Mouse (Mus musculus): ENCODE results near the gene Glyctk. TPM values are rescaled to one million over a fixed set of nuclear protein-coding genes. Genes with fewer than 3 reads are reported as not detected.

Glyctk gene
- total RNA-seq (2021) = 1 to 10 TPM; 4.0 to 5.0 TPM
- long read RNA-seq, experiment 1, partial matches to known transcripts = 0 of 2 reads
- long read RNA-seq, experiment 1, other reads (novel, unspliced or antisense) = 2 of 2 reads
- long read RNA-seq, experiment 2, partial matches to known transcripts = 0 of 1 reads
- long read RNA-seq, experiment 2, other reads (novel, unspliced or antisense) = 1 of 1 reads

DNA sequence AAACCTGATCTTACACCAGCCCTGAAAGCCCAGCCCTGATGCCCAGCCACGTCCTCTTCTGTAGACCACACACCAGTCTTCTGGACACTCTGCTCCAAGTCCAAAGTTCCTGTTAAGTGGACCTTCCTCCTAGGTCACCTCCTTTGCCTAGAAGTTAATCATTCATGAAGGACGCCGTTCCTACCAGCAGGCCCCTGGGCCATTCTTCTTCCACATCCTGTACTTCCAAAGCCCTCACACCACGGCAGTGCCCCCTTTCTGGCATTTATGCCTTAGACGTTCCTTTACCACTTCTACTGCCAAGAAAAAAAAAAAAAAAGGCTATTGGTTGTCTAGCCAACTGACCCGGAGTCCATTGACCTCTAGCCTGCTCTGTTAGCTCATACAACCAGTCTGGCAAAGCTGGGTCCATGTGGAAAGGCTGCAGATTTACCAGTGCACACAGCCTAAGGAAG lies at the start of gene Glyctk:
Glyctk (minus strand) TSS at position 102 of the 455 bp plus-strand sequence.
- DNase-seq (ENCODE audit: extremely low spot score in 1 of 2, low spot score in 2 of 2) = no peak
- Histone ChIP-seq H3K27ac (no peak within 1 kb of the TSS), H3K4me3 (no peak within 1 kb of the TSS)
- TF ChIP-seq CTCF (IDR thresholded peaks at IDR 0.05) = no peak
- intact Hi-C loops (cut with DNase I) = no loop called here

DNA sequence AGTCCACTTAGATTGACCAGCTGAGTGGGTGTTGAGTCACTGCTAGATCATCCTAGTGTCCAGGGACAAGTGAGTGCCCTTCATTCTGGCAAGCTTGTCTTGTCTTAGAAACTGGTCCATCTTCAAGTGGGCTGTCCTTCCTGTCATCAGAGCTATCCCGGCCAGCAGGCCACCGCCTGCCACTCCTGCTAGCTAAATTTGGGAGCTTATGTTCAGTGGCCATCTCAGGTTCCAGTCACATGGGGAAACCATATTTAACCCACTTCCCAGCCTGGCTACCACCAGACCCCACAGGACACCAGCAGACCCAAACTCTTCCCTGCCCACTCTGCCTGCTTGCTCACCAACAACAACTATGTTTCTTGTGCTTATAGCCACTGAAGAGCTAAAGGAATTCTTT lies 48.6 kb upstream of the Glyctk start:
- intact Hi-C loops (cut with DNase I) = no loop called here
- no peak for TF ChIP-seq CTCF (IDR thresholded peaks at IDR 0.05)
- H3K27ac ChIP-seq = peak overlapping the region; percentile 32

DNA sequence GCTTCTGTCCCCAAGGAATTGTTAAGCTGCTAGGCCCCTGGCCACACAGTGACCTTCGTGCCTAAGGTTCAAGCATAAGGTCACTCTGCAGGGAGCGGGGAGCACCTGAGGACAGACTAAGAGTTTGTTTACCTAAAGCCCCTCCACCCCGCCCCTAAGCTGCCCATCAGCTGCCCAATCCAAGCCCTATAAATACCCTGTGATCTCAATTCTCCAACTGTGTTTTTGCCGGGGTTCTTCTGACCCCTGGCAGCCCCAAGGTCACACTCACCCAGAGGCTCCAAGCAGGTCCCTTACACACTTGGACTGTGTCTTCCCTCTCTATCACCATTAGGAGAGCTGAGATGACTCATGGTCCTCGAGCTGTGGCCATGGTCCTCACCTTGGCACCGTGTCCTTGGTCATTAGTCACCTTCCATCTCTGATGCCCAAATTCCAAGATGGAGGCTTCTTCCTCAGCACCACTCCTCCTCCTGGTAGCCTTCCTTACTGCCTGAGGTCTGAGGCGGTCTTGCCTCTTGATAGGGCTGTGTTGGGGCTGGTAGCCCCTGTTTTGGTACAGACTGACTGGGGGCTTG lies 47.9 kb upstream of the Glyctk start:
- no peak for TF ChIP-seq CTCF (IDR thresholded peaks at IDR 0.05)
- H3K27ac ChIP-seq = peak overlapping the region; percentile 53
- intact Hi-C loops (cut with DNase I) = no loop called here
- H3K4me3 ChIP-seq = peak overlapping the region; percentile 6; the same call in 1 of the 2 replicates
- no peak for DNase-seq (ENCODE audit: extremely low spot score in 1 of 2, low spot score in 2 of 2)

More for the DNA sequence above, 48.6 kb upstream of the Glyctk start:
- H3K4me3 ChIP-seq = peak overlapping the region; percentile 11
- no peak for DNase-seq (ENCODE audit: extremely low spot score in 1 of 2, low spot score in 2 of 2)

DNA sequence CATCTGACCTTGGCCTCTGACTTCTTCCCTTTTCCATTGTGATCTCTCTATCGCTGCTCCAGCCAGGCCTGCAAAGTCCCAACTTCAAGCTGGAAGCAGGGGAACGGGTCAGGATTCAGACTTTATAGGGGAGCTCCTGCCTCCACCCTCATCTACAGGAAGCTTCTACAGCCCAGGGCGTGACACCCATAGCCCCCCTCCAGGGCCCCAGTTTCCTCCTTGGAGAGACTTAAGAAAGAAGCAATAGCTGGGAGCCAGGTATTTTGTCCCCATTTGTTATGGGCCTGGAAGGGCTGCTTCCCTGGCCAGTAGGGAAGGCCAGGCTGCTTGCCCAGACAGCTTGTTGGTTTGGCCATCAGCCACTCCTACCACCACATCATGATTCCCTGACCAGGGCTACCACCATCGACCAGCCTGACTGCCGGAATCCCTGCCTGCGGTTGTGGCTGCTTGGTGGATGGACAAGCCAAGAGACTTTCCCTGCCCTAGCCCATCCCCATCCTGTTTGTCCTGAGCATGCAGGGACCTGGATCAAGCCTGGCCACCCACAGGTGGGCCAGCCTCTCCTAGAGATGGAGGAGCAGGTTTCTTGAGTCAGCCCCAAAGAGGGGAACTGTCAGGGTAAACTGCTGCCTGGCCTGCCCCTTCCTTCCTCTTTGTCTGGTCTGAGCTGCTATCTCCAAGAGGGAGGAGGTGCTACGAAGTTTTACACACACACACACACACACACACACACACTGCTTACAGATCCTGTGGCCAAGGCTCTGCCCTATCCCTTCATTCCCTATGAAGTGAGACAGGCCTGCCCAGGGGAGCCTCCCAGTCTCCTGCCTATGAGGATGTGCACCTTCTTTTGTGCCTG lies 46.3 kb upstream of the Glyctk start:
- H3K27ac ChIP-seq = peak overlapping the region; percentile 99
- no peak for TF ChIP-seq CTCF (IDR thresholded peaks at IDR 0.05)
- peak overlapping the region; percentile 60 for H3K4me3 ChIP-seq
- intact Hi-C loops (cut with DNase I) = loop anchor here (2.0 kb wide), 1 partner anchor 33 kb away; the partner anchor contains the start of gene Wdr82
- DNase-seq (ENCODE audit: extremely low spot score in 1 of 2, low spot score in 2 of 2) = no peak

DNA sequence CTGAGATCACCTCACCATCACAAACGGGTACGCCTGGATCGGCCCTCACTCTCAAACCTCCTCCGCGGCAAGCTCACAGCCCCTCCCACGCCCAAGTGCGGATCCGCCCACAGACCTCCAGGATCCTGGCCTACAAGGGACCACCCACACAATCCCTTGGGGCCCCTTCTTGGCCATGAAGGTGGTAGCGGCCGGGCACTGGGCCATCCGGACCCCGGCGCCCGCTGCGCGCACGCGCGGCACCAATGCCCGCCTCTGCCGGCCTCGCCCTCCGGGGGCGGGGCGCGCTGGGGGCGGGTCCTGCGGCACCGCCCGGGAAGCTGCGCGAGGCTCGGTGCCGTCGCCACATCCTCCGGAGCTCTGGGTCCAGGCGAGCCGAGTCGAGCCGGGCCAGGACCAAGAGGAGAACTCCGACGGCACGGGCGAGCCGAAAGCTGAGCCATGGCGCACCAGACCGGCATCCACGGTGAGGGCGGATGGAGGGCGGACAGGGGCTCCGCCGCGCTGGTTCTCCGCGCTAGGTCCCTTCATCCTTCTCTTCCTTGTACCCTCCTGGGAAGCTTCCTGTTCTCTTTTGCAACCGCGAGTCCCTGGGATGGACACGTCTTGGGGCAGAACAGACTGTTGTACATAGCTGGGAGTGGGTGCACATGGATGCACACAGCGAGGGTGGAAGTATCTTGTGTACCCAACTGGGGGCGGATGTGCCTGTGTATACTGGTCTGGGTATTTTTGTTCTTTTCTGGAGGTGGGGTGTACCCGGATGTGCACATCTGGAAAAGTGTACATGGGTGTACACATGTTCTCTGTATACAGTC lies 45.1 kb upstream of the Glyctk start, which contains the start of gene Twf2:
Twf2 (plus strand) TSS at position 290 of the 818 bp plus-strand sequence.
- Histone ChIP-seq H3K27ac (peak within 1 kb of the TSS; percentile 99), H3K4me3 (peak within 1 kb of the TSS; percentile 60)
- DNase-seq (ENCODE audit: extremely low spot score in 1 of 2, low spot score in 2 of 2) = peak; percentile 89 to 92
- no peak for TF ChIP-seq CTCF (IDR thresholded peaks at IDR 0.05)
- intact Hi-C loops (cut with DNase I) = loop anchor here (2.0 kb wide), 1 partner anchor 32 kb away; the partner anchor contains the start of gene Wdr82

DNA sequence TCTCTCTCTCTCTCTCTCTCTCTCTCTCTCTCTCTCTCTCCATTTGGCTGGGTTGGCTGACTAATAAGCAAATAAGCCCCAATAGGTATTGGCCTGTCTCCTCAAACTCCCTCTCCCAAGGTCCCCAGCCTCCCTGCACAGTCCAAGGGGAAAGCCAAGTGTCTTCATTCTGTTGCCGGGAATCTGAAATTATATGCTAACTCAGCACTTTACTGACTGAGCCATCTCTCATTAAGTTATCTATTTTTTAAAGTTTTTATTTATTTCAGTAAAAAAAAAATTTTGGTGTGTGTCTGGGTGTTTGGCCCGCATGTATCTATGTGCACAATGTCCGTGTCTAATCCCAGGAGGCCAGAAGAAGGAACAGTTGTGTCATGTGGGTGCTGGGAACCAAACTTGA lies 44.0 kb upstream of the Glyctk start:
- intact Hi-C loops (cut with DNase I) = loop anchor here (2.0 kb wide), 1 partner anchor 31 kb away; the partner anchor contains the start of gene Wdr82
- peak overlapping the region; percentile 60; the same call in 1 of the 2 replicates for H3K4me3 ChIP-seq
- TF ChIP-seq CTCF (IDR thresholded peaks at IDR 0.05) = no peak
- H3K27ac ChIP-seq = no peak overlapping the region
- no peak for DNase-seq (ENCODE audit: extremely low spot score in 1 of 2, low spot score in 2 of 2)

DNA sequence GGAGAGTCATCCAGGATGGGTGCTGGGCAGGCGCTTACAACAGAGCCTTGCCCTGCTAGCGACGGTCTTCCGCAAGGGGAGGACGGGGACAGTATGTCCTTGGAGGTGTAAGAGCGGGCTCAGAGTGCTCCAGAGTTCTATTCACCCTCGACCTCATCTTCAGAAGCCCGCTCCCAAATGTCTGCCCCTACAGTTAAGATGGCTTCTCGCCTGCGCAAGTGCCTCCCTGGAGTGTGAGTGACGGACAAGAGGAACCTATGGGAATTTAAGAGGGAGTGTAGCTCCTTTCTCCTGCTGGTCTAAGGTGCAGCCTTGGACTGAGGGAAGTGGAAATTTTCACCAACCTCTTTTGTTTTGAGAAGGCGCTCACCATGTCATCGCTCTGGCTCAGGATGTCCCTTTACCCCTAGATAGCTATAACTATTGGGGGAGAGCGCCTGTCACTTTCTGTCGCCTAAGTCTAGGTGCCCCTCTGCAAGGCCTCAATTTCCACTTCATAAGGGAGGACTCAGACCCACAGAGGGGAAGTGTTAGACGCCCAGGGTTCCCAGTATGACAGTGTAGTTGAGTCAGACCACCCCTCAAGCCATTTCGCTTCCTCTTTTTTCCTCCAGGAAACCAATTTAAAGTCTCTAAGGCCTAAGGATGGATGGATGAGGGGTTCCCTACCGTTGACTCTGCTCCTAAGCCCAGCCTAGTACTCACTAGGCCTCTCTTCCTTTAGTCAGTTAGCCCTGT lies 41.8 kb upstream of the Glyctk start, which contains the start of gene Ppm1m:
Ppm1m (minus strand) TSS at position 212 of the 738 bp plus-strand sequence.
- H3K27ac ChIP-seq = peak within 1 kb of the TSS; percentile 74
- H3K4me3 ChIP-seq = peak within 1 kb of the TSS; percentile 57
- intact Hi-C loops (cut with DNase I) = no loop called here
- DNase-seq (ENCODE audit: extremely low spot score in 1 of 2, low spot score in 2 of 2) = no peak
- no peak for TF ChIP-seq CTCF (IDR thresholded peaks at IDR 0.05)

DNA sequence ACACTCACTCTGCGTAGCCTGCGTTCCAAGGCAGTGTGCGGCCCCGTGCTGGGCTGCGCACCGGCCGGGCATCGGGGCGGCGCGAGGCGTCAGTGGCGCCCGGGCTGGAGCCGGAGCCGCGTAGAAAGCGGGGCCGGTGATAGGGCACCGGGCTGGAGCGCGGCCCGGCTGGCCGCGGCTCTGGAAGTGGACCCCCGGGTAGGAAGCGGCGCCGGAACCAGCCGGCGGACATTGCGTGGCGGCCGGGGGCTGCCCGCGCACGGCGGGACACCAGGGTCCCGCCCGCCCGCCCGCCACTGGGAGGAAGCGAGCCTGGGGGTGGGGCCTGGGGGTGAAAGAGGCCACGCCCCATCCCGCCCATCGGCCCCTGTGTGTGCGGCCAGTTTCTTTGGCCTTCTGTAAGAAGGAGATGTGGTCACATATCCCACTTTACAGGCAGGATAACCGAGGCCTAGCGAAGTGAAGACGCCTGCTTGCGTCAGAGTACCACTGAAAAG lies 41.1 kb upstream of the Glyctk start:
- Histone ChIP-seq H3K27ac (peak overlapping the region; percentile 74), H3K4me3 (peak overlapping the region; percentile 57)
- peak in 1 of 2 experiments; percentile 58 for DNase-seq (ENCODE audit: extremely low spot score in 1 of 2, low spot score in 2 of 2)
- no peak for TF ChIP-seq CTCF (IDR thresholded peaks at IDR 0.05)
- intact Hi-C loops (cut with DNase I) = no loop called here

DNA sequence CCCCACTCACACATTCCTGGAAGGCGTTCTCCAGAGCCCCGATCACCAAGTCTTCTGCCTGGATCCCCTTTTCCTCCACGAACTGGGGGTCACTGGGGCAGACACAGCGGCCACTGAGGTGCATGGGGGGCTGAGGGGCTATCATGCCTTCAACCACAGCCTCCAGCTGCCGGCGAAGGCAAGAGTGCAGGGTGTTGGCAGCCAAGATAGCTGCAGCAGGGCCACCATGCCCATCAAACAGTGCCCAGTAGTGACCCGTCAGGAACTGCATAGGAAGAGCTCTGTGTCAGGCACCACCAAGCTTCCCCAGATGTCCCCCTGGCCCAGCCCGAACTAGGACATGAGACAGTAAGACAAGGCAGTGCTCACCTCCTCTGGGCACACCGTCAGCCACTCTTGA lies 39.8 kb upstream of the Glyctk start:
- no peak for TF ChIP-seq CTCF (IDR thresholded peaks at IDR 0.05)
- intact Hi-C loops (cut with DNase I) = no loop called here

DNA sequence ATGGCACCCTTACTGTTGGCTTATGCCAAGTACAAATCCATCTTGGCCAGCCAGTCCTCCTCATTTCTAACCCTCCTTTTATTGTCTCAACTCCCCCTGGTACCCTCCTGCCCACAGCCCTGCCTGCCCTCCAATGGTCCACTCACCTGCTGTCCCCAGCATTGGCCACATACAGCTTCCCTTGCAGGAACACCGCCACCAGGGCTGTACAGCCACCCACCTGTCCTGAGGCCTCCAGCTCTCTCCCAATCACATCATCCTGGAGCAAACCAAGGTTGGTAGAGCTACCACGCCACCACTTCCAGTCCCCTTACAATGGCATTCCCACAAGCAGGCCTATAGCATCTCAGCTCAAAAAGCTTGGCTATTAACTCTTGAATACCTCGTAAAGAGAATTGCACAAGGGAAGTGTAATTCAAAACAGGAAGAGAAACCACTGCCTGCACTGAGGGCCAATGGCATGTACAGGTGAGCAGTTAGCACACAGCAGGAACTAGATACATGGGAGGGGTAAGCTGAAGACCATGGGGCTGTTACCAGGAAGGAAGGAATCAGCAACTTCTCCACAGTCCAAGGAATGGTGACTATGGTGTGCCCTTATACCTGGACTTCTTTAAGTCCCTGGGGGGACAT lies 39.3 kb upstream of the Glyctk start:
- TF ChIP-seq CTCF (IDR thresholded peaks at IDR 0.05) = no peak
- Histone ChIP-seq H3K27ac (no peak overlapping the region), H3K4me3 (no peak overlapping the region)
- no peak for DNase-seq (ENCODE audit: extremely low spot score in 1 of 2, low spot score in 2 of 2)
- intact Hi-C loops (cut with DNase I) = no loop called here

More for the DNA sequence above, 39.8 kb upstream of the Glyctk start:
- H3K27ac ChIP-seq = no peak overlapping the region
- no peak for DNase-seq (ENCODE audit: extremely low spot score in 1 of 2, low spot score in 2 of 2)
- H3K4me3 ChIP-seq = no peak overlapping the region
